Mouse (Mus musculus) myocyte (in vitro differentiated cells): ENCODE measurements around the gene Asxl1.

Source experiments
- MAX ChIP-seq: IDR thresholded peaks from one replicate; pipeline ENCODE4 v1.6.1; 2011; ENCODE audit warnings: low read depth, mild to moderate bottlenecking, control low read depth
- USF1 ChIP-seq: IDR thresholded peaks from one replicate; pipeline ENCODE4 v1.6.1; 2011; ENCODE audit warnings: low read depth, mild to moderate bottlenecking, control low read depth, moderate library complexity

- TF ChIP-seq USF1: no peak
- TF ChIP-seq MAX: no peak
Observed at GRCm38 (mm10) chr2:153332271-153332670, 13.4 kb upstream of the Asxl1 start.
